Mouse (Mus musculus): ENCODE data around the gene Galnt17.

The Galnt17 gene

DNA sequence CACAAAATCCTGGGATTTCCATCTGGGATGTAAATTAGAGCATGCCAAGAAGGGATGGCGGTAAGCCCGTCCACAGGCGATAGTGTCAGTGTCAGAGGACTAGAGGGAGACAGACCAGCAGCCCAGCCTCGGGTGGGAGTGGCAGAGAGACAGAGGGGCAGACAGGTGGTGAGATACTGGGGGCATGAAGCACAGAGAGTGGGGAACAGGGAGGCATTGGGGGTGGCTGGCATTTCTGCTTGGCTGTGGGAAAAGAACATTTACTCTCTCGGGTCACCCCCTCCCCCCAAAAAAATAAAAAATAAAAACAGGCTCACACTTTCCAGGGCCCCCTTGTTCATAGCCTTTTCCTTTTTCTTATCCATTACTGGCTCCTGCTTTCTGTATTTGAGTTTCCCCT is 287.4 kb downstream of the Galnt17 start:
- DNase-seq (ENCODE audit: low read depth, low spot score), result no peak

DNA sequence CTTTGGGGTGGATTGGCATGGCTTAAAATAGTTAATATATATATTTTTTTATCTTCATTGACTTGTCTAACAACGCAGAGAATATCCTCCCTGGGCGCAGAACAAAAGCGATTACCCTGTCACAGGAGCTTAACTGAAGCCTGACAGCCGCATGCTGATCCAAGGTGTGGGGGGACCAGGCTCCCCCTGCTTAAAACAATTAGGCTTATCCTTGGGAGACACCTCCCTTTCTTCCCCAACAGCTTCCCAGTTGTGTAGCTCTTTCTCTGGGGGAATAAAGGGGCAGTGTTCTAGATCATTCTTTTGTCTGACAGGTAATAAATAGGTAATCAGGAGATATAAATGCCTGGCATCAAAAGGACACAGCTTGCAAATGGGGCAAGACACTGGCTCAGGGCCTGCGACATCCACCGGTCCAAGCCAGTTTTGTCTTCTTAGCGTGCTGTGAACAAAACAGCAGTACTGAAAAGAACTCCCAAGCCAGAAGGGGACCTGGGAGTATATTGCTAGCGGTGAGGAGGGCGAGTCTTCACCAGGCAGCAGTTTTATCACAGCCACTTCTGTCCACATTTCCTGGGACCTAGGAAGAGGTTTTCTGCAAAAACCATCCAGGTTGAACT is 288.8 kb downstream of the Galnt17 start:
- no peak for DNase-seq (ENCODE audit: low read depth, low spot score)

DNA sequence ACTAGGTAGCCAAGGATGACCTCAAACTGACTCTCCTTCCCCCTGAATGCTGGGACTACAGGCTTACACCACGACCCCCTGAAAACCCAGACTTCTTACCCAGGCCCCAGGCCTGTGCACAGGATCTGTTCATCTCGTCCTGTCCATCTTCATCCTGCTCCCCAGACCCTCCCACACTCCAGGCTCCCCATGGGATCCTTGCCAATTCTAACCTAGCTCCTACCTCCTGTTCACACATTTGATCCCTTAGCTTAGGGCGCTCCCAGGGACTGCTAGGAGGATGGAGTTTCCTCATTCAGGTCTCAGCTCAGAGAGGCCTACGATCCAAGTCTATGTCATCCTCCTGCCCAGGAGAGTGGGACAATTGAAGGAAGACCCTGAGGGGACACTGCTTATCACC is 292.2 kb downstream of the Galnt17 start:
- no peak for DNase-seq (ENCODE audit: low read depth, low spot score)

DNA sequence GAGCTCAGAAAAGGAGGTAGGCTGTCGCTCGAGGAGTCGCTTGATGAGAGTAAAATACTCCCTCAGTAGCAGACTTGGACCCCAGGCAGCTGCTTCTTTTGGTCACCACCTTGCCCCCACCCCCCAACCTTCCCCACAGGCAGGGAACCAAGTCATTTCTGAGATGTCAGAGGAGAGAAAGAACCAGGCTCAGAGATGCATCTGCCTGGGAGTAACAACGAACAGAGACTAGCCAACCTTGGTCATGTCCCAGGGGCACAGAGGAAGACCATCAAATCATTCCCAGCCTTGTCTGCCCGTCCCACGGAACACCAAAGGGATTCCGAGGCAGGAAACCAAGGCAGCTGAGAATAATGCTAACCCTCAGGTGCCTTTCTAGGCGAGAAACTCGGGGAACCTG is 293.0 kb downstream of the Galnt17 start:
- no peak for DNase-seq (ENCODE audit: low read depth, low spot score)

DNA sequence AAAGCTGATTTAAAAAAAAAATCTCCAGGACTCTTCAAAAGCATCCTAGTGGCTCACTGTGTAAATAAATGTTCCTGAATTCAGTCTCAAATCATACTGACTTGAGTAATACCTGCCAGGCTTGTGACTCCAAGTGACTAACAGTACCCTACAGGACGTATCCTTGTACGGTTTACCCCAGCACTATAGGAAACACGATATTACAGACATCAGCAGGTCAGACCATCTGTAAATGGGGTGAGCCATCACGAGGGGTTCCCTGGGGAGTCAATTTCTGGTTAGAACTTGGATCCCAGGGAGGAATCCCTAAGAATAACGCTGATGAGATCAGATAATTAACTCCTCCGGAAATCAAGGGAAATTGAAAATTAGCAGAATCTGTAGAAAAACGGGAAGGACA is 294.5 kb downstream of the Galnt17 start:
- DNase-seq (ENCODE audit: low read depth, low spot score), result no peak

DNA sequence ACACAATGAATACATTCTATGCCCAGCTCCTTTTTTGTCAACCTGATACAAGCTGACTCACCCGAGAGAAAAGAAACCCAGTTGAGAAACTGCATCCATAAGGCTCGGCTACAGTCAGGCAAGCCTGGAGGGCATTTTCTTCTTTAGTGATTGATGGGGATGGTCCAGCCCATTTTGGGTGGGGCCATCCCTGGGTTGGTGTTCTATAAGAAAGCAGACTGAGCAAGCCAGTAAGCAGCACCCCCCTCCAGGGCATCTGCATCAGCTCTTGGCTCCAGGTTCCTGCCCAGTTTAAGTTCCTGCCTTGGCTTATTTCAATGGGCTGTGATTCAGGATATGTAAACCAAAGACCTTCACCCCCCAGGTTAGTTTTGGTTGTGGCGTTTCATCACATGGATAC is 295.2 kb downstream of the Galnt17 start:
- DNase-seq (ENCODE audit: low read depth, low spot score), result peak; percentile 34

DNA sequence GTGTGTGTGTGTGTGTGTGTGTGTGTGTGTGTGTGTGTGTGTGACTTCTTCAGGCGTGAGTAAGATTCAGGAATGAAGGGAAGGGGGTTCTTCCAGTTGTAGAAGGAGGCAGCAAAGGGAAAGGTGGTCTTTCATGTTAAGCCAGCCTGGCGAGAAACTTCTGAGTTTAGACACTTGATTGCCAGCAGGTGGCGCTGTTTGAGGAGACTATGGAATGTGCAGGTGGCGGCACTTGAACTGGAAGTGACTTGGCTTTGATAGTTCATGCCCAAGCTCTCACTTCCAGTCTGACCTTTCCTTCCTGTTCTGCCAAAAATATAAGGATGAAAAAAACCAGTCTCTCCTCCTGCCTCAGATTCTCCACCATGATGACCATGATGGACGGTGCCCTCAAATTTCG is 298.8 kb downstream of the Galnt17 start:
- DNase-seq (ENCODE audit: low read depth, low spot score), result peak; percentile 80

DNA sequence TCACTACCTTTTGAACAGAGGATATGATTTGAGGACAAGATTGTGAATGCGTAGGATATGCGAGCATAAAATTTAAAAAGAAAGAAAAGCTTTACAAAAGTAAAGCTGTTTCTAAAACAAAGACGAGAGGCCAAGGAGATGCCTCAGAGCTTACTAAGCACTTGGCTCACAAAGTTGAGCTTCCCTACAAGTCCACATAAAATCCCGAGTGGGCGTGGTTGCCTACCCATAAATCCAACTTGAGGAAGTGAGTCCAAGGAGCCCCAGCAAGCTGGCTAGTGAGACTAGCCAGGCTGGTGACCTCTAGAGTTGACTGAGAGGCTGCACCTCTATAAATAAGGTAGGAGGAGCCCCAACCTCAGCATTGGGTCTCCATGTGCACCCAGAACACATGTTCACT is 299.8 kb downstream of the Galnt17 start:
- DNase-seq (ENCODE audit: low read depth, low spot score), result peak; percentile 34

DNA sequence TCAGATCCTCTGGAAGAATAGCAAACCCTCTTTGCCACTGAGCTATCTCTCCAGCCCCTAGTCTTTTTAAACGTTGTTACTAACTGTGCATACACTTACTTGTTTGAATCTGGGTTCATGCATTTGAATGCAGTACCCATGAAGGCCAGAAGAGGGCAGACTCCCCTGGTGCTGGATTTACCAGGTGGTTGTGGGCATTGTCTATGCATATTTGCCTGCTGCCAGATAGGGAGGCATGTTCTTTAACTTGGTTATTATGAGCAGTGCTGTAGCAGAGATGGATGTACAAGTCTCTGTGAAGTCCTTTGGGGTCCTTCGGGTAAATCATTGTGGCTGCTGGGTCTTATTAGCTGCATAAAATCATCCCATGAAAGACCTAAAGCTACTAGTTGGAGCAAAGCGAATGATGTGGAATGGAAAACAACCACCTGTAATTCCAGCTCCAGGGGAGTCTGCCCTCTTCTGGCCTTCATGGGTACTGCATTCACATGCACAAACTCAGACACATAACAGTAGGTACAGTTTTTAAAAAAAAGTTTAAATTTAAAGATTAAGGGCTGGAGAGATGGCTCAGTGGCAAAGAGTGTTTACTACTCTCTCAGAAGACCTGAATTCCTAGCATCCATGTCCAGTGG is 300.3 kb downstream of the Galnt17 start:
- peak; percentile 81 for DNase-seq (ENCODE audit: low read depth, low spot score)

DNA sequence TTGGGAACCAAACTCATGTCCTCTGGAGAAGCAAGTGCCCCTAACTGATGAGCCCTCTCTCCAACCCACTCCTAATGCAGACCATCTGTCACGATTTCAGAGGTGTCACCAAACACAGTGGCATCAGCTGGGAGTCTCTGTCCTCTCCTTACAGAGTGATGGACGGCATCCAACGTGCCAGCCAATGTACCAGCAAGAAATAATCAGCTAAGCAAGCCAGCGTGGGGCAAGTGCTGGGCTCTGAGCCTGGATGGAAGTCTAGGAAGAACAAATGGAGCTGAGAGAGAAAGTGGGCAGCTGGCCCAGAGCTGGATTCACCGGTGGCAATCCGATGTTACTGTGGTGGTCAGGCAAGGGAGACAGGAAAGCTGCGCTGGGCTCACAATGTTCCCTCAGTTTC is 301.1 kb downstream of the Galnt17 start:
- no peak for DNase-seq (ENCODE audit: low read depth, low spot score)

DNA sequence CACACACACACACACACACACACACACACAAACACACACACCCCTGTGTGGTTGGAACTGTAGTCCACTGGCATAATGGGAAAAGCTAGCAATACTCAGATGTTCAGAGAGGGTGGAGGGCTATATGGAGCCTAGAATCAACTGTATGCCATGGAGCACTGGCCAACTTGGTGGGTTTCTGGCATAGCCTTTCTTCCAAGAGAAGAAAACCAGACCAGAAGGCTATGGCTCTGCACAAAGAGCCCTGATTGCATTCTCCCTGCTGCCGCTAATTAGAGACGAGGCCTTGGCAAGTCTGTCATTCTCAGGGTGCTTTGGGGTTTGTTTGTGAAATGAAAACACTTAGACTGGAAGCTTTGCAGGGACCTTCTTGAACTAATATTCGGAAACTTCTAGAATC is 301.8 kb downstream of the Galnt17 start:
- no peak for DNase-seq (ENCODE audit: low read depth, low spot score)

DNA sequence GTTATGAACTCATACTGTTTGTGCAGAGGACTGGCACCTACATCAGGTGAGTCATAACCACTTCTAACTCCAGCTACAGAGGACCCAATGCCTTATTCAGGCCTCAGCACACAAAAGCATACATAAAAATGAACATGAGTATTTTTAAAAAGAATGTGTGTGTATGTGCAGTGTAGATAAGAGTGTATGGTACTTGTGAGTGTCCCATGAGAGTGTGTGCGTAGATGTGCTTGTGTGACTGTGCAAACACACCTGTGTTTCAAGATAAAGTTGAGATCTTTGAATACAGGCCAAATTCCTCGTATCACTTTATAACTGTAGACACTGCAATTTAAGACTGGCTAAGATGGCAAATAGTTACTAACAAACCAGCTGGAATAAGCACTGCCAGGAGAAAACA is 307.7 kb downstream of the Galnt17 start:
- DNase-seq (ENCODE audit: low read depth, low spot score), result no peak

DNA sequence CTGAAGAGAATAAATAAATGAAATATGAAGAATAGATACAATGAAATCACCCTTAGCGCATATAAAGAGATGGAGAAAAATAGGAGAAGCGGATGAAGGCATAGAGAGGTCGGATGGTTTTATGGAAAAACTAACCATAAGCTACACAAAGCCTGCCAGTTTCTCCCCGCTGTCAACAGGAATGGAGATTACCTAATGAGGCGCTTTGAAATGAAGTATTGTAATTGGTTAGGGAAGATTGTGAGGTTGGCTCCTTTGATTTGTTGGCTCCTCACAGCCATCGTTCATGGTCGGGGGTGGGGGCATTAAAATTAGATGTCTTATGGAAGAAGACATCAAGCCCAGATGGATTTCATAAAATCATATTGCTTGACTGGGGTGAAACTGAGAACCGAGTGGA is 329.0 kb downstream of the Galnt17 start:
- no peak for DNase-seq (ENCODE audit: low read depth, low spot score)

DNA sequence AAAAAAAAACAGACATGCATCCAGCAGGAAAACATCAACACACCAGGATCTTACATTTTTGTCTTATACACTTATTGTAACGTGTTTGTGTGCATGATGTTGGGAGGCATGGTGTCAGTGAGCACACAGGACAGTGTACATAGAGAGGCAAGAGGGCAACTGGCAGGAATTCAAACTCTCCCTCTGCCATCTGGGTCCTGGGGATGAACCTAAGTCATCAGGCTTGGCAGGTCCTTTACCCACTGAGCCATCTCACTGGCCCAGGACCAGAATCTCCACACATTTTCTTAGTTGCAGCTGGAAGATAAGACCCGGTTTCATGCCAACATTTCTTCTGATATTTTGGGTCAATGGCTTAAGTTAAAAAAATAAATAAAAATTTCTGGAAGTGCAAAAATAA is 329.4 kb downstream of the Galnt17 start:
- no peak for DNase-seq (ENCODE audit: low read depth, low spot score)

DNA sequence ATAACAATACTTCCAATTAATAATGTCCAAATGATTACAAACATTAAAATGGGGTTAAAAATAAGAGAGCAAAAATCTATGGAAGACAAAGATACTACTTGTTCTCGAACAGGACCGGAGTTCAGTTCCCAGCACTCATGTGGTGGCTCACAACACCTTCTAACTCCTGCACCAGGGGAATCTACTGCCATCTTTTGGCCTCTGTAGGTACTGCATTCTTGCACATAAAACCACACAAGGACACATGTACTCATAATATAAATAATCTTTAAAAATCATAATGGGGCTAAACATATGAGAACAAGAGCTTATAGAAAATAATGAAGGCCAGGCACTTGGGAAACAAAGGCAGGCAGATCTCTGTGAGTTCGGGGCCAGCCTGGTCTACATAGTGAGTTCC is 330.3 kb downstream of the Galnt17 start:
- DNase-seq (ENCODE audit: low read depth, low spot score), result peak; percentile 40

DNA sequence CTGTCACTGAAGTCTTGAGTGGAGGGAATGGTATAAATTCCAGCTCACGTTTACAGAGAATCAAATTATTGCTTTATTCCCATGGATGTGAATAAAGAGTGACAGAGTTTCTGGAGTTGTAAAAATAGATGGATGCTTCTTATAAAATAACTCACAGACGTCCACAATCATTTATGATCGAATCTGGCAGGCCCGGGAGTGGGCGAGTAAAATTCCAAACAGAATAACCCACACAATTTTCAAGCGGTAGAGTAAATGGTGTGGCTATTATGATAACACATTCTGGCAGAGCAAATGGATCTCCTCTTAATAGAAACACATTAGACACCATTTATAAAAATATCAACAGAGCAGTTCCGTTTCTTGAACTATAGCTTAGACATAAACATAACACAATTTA is 355.9 kb downstream of the Galnt17 start:
- no peak for DNase-seq (ENCODE audit: low read depth, low spot score)

DNA sequence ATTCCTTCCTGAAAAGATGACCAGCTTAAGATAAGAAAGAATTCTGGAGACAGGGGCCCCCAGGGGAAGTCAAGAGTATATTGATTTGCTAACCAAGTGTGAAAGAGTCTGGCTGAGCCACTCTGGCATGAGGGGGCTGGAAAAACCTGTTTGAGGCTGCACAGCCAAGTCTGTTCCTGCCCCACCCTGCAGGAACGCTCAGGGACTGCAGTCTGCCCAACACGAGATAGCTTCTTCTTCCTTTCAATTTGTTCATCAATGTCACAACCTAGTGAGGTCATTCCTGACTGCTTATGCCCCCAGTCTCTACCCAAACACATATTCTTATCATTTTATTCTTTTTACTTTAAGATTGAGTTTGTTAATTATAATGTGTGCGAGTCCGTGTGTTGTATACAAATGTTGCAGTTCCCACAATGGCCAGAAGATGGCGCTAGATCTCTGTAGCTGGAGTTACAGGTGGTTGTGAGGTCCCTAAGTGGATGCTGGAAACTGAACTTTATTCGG is 357.4 kb downstream of the Galnt17 start:
- DNase-seq (ENCODE audit: low read depth, low spot score), result peak; percentile 79

DNA sequence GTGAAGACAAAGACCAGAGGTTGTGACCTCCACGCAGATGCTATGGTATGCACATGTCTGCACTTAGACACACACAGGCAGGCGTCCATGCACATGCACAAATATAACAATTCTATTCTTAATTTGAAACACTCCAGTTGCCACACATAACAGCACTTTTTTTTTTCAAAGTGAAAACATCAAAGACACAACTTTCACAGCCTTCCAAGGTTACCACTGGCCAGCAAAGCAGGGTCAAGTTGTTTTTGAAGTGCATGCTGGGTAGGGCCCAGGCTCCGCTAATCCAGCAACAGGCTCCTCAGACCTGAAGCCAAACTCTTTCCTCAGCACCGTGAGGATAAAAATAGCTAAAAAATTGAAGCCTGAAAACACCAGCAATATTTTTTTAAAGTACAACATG is 357.9 kb downstream of the Galnt17 start:
- DNase-seq (ENCODE audit: low read depth, low spot score), result no peak

DNA sequence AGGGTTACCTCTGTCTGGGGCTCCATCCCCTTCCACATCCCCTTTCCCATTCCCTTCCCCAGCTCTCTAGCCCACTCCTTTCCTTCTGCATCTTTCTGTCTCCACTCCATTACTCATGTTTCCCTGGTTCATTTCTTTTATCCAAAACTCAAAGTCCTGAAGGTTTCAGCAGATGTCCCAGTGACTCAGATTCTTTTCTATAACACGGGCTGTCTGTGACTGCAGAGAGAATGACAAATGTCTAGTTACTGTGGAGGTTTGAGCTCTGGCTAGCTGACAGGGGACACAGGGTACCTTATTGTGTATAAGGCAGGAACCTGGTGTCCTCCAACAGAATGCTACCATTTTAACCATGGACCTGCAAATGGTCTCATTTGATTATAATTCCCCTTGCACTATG is 358.6 kb downstream of the Galnt17 start:
- DNase-seq (ENCODE audit: low read depth, low spot score), result no peak

DNA sequence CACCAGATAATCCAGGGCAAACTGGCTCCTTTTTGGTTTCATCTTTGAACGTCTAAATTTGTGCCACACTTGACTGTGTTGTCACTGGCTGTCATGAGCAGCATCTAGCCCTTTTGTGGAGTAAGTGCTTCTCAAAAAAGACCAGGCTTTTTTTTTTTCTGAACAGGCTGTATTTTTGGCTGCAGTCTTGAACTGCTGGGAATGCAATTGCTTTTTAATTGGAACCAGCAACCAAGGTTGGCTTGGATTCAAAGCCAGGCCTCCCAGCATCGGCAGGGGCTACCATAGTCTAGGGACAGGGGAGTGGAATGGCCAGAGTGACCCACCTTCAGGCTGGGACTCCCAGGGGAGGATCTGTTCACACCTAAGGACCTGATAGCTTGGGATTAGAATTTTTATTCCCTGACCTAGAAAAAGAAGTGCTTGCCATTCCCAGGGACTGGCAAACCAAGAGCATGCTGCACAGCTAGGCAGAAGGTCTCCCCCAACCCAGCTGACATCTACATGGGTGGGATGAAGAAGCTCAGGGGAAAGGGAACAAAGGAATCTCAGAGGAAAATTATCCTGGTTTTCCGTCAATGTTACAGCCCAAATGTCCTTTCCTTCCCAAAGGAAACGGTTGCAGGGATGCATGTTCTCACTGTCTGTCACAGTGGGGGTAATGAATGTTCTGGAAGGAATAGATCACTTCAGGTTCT is 369.2 kb downstream of the Galnt17 start:
- no peak for DNase-seq (ENCODE audit: low read depth, low spot score)

DNA sequence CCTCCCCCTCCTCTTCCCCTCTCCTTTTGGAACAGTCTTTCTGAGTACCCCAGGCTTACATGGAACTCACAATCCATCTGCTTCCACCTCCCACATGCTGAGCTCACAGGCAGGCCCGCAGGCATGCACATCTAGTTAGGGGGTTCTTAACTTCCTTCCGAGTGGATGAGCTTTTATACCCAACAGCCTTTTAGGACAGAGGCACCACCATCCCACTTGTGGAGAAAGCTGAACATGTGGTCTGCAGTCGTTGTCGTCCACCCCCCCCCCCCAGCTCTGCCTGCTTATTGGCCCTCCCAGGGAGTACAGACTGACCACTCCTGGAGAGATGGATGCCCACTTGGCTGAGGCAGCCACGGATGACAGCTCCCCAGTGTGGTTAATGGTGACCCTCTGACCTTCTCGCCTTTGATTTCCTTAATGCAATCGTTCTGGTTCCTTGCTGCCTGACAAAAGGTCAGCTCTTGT is 370.0 kb downstream of the Galnt17 start:
- DNase-seq (ENCODE audit: low read depth, low spot score), result no peak

DNA sequence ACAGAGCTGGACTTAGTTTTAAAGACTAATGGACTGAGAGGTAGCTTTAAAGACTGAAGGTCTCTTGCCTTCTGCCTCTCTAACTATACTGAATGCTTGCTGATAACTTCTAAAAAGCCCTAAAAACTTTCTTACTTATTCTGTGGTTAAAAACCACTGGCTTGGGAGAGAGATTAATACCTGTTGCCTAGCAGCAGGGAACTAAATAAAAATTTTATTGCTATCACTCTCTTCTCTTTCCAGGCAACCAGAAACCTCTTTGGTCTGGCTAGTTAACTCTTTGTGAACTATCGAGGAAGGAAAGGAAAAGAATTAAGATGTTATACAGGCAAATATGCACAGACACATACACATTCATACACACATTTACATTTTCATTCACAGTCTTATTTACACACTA is 377.3 kb downstream of the Galnt17 start:
- no peak for DNase-seq (ENCODE audit: low read depth, low spot score)

DNA sequence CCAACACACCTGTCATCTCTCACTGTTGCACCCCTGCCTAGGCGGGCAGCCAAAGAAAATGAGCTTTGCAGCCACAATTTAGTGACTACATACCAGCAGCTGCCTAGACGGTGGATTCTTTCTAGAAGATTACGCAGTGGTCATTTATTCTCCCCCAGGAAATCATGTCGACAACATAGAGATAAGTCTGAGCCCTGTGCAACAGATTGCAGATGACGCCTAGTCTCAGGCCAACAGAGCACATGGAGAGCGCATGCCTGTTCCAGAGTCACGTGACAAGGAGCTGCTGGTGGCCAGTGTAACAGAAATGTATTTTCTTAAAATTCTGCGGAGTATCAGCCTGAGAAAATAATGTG is 380.5 kb downstream of the Galnt17 start:
- DNase-seq (ENCODE audit: low read depth, low spot score), result no peak
